Comparison of ENCODE assay signal across 27 mouse cellular contexts in genomic region chr2:106707136-106707535, GRCm38 (mm10). TPM values are rescaled to one million over a fixed set of nuclear protein-coding genes. Genes with fewer than 3 reads are reported as not detected.
A peak's percentile ranks its signal among the peaks of the same experiment; 100 is the strongest.
DNase-seq lines count a peak whose midpoint lies in the region; ATAC-seq and TF ChIP-seq lines count a peak whose summit lies in the region.
"Had no signal": no experiment of that assay in that cellular context is flagged by ENCODE, and none has a peak within 500 bp of the region (broad histone marks: within the 10 kb centered on the region; RNA-seq: fewer than 3 reads in every experiment).

No protein-coding gene starts in this region.

- peaks cover 11% of the 10 kb centered on the region for H3K36me3 ChIP-seq in midbrain, embryonic 12.5 days
- H3K36me3 ChIP-seq in midbrain, embryonic 15.5 days (replicated peaks): no peaks in the 10 kb centered on the region
- H3K36me3 ChIP-seq in ES-E14 (ENCODE audit: control insufficient read depth, insufficient read depth, low read length, poor library complexity, severe bottlenecking): no peaks in the 10 kb centered on the region; the same call in 1 of the 2 replicates
- peaks cover 48% of the 10 kb centered on the region for H3K36me3 ChIP-seq in embryonic facial prominence, embryonic 10.5 days (replicated peaks)
- no peaks in the 10 kb centered on the region for H3K36me3 ChIP-seq in neural tube, embryonic 14.5 days (ENCODE audit: control insufficient read depth, insufficient read depth, low read length)
- H3K36me3 ChIP-seq: kidney, embryonic 15.5 days; liver, embryonic 15.5 days had no signal

- no peak overlapping the region for H3K4me3 ChIP-seq in midbrain, embryonic 12.5 days
- no peak overlapping the region for H3K4me3 ChIP-seq in midbrain, embryonic 15.5 days
- no peak overlapping the region for H3K4me3 ChIP-seq in ES-E14 (ENCODE audit: insufficient read depth in 1 of 2, low read depth in 1 of 2, low read length in 2 of 2, poor library complexity in 1 of 2, severe bottlenecking in 1 of 2)
- H3K4me3 ChIP-seq in embryonic facial prominence, embryonic 10.5 days: no peak overlapping the region
- H3K4me3 ChIP-seq in neural tube, embryonic 14.5 days (ENCODE audit: low read depth, low read length): no peak overlapping the region
- H3K4me3 ChIP-seq: embryonic facial prominence, embryonic 15.5 days; heart, embryonic 12.5 days; hindbrain, embryonic 13.5 days; kidney, embryonic 15.5 days; liver, embryonic 15.5 days; midbrain, embryonic 10.5 days had no signal

- in situ Hi-C loops in ES-E14 (cut with MboI; ENCODE audit: low sequenced_read_pairs in 2 of 2, unreplicated experiment in 2 of 2): no loop called here

- H3K27ac ChIP-seq in midbrain, embryonic 12.5 days (replicated peaks): no peak overlapping the region
- H3K27ac ChIP-seq in midbrain, embryonic 15.5 days: no peak overlapping the region
- H3K27ac ChIP-seq in ES-E14 (ENCODE audit: insufficient read depth, low read depth, low read length, poor library complexity, severe bottlenecking): no peak overlapping the region
- H3K27ac ChIP-seq in embryonic facial prominence, embryonic 10.5 days (replicated peaks): no peak overlapping the region
- 0 out of 2 replicates have a peak overlapping the region, but pooled peaks have one; percentile 22 for H3K27ac ChIP-seq in neural tube, embryonic 14.5 days (ENCODE audit: low read depth, low read length)
- H3K27ac ChIP-seq: embryonic facial prominence, embryonic 15.5 days; hindbrain, embryonic 13.5 days; kidney, embryonic 15.5 days; liver, embryonic 15.5 days; midbrain, embryonic 10.5 days had no signal

- H3K9ac ChIP-seq in midbrain, embryonic 12.5 days (replicated peaks): no peak overlapping the region
- H3K9ac ChIP-seq in midbrain, embryonic 15.5 days: no peak overlapping the region
- H3K9ac ChIP-seq in ES-E14 (ENCODE audit: insufficient read depth, low read depth, low read length, poor library complexity, severe bottlenecking): no peak overlapping the region
- H3K9ac ChIP-seq in neural tube, embryonic 14.5 days (replicated peaks; ENCODE audit: low read depth, low read length): no peak overlapping the region
- H3K9ac ChIP-seq: embryonic facial prominence, embryonic 15.5 days; heart, embryonic 12.5 days; hindbrain, embryonic 13.5 days; kidney, embryonic 15.5 days; liver, embryonic 15.5 days; lung, embryonic 14.5 days had no signal

- no peaks in the 10 kb centered on the region for H3K9me3 ChIP-seq in midbrain, embryonic 12.5 days
- no peaks in the 10 kb centered on the region for H3K9me3 ChIP-seq in midbrain, embryonic 15.5 days
- H3K9me3 ChIP-seq in ES-E14 (ENCODE audit: control insufficient read depth, insufficient read depth, low read depth, low read length): no peaks in the 10 kb centered on the region
- no peaks in the 10 kb centered on the region for H3K9me3 ChIP-seq in embryonic facial prominence, embryonic 10.5 days
- H3K9me3 ChIP-seq in neural tube, embryonic 14.5 days (ENCODE audit: control insufficient read depth, low read length): no peaks in the 10 kb centered on the region
- H3K9me3 ChIP-seq: embryonic facial prominence, embryonic 15.5 days; heart, embryonic 12.5 days; hindbrain, embryonic 13.5 days; kidney, embryonic 15.5 days; liver, embryonic 15.5 days; midbrain, embryonic 10.5 days had no signal

- no peaks in the 10 kb centered on the region for H3K27me3 ChIP-seq in midbrain, embryonic 12.5 days
- H3K27me3 ChIP-seq in midbrain, embryonic 15.5 days (replicated peaks): no peaks in the 10 kb centered on the region; the same call in 1 of the 2 replicates
- H3K27me3 ChIP-seq in embryonic facial prominence, embryonic 10.5 days (replicated peaks; ENCODE audit: low read depth, poor library complexity, severe bottlenecking): 0 out of 2 replicates have a peak, but pooled peaks cover 4% of the 10 kb centered on the region
- no peaks in the 10 kb centered on the region for H3K27me3 ChIP-seq in neural tube, embryonic 14.5 days (ENCODE audit: control insufficient read depth, insufficient read depth, low read length)
- H3K27me3 ChIP-seq: embryonic facial prominence, embryonic 15.5 days; heart, embryonic 12.5 days; hindbrain, embryonic 13.5 days; liver, embryonic 15.5 days had no signal

- WGBS in midbrain, embryonic 12.5 days: 88% methylated on average over 2 of the region's 2 CpGs
- 70% methylated on average over 2 of the region's 2 CpGs for WGBS in midbrain, embryonic 15.5 days
- 85% methylated on average over 2 of the region's 2 CpGs for WGBS in embryonic facial prominence, embryonic 10.5 days
- 88% methylated on average over 2 of the region's 2 CpGs for WGBS in neural tube, embryonic 14.5 days

- no peak overlapping the region for H3K4me2 ChIP-seq in midbrain, embryonic 12.5 days (replicated peaks)
- H3K4me2 ChIP-seq in midbrain, embryonic 15.5 days: no peak overlapping the region
- H3K4me2 ChIP-seq in neural tube, embryonic 14.5 days (ENCODE audit: low read depth, low read length): no peak overlapping the region
- H3K4me2 ChIP-seq: embryonic facial prominence, embryonic 15.5 days; heart, embryonic 12.5 days; hindbrain, embryonic 13.5 days; kidney, embryonic 15.5 days; liver, embryonic 15.5 days; lung, embryonic 14.5 days had no signal

- ATAC-seq in midbrain, embryonic 12.5 days (ENCODE audit: low FRiP score, low read depth): 0 out of 2 replicates have a peak, but pooled peaks have one; percentile 5
- ATAC-seq in midbrain, embryonic 15.5 days (replicated peaks): no peak
- no peak for ATAC-seq in neural tube, embryonic 14.5 days (ENCODE audit: low read depth)
- ATAC-seq: CD4-positive, CD25-positive, alpha-beta regulatory T cell, adult 4 months had no signal

- peaks cover 26% of the 10 kb centered on the region for H3K4me1 ChIP-seq in midbrain, embryonic 12.5 days
- H3K4me1 ChIP-seq in midbrain, embryonic 15.5 days: peaks cover 6% of the 10 kb centered on the region
- H3K4me1 ChIP-seq in ES-E14 (ENCODE audit: control insufficient read depth in 2 of 2, insufficient read depth in 2 of 2, low read length in 2 of 2, poor library complexity in 1 of 2): peaks cover 0 to 8% of the 10 kb centered on the region in 2 experiments; a peak in 2 of 4 replicates
- H3K4me1 ChIP-seq in embryonic facial prominence, embryonic 10.5 days: peaks cover 42% of the 10 kb centered on the region
- H3K4me1 ChIP-seq in neural tube, embryonic 14.5 days (ENCODE audit: control insufficient read depth, insufficient read depth, low read length): peaks cover 12% of the 10 kb centered on the region; the same call in 1 of the 2 replicates

- DNase-seq in ES-E14 (ENCODE audit: low read depth, low spot score): peak; percentile 25
- peak; percentile 7 for DNase-seq in embryonic facial prominence, embryonic 10.5 days (ENCODE audit: low spot score)
- DNase-seq in gastrocnemius, adult 8-10 months (ENCODE audit: low spot score in 2 of 2): no peak
- DNase-seq in cerebellum, adult 11-12 months: no peak
- DNase-seq: adrenal gland, postnatal 25 days; cerebellum, adult 2 months; cerebellum, postnatal 14 days; gastrocnemius, postnatal 36 days; heart, adult 18-20 months; heart, postnatal 4 days; kidney, adult 18-20 months; kidney, postnatal 25 days; liver; lung, embryonic 14.5 days; thymus, adult 2 months; thymus, postnatal 36 days had no signal

TF ChIP-seq in ES-E14, 5 proteins besides CTCF, POLR2A, EP300 and RAD21:
- no peak for TF ChIP-seq HCFC1 (IDR thresholded peaks at IDR 0.05; ENCODE audit: borderline replicate concordance, insufficient read depth, low read length)
- no peak for TF ChIP-seq ZC3H11A (IDR thresholded peaks at IDR 0.05; ENCODE audit: borderline replicate concordance, low read depth, low read length)
- TF ChIP-seq MAFK (IDR thresholded peaks at IDR 0.05; ENCODE audit: insufficient read depth, low read depth, low read length): no peak
- no peak for TF ChIP-seq CHD2 (IDR thresholded peaks at IDR 0.05; ENCODE audit: low read depth, low read length)
- TF ChIP-seq ZNF384 (IDR thresholded peaks at IDR 0.05; ENCODE audit: low read depth, low read length): no peak
TF ChIP-seq in ES-E14: peak in this region for 0.

RNA-seq across cellular contexts. Expression of gene Mpped2, which starts 14.1 kb away (rescaled TPM):
- polyA plus RNA-seq in midbrain, embryonic 12.5 days (2016; fragmentation: Nextera tagmentation; extraction: Ambion mirVana): 95.4 and 112 TPM in 2 replicates
- polyA plus RNA-seq in midbrain, embryonic 15.5 days (2015; fragmentation: Nextera tagmentation; extraction: Ambion mirVana): 150 and 159 TPM in 2 replicates
- 3.3 and 4.8 TPM in 2 replicates for total RNA-seq in ES-E14 (2012; rRNA removed)
- 91.9 and 92.9 TPM in 2 replicates for polyA plus RNA-seq in embryonic facial prominence, embryonic 10.5 days (2016; fragmentation: Nextera tagmentation; extraction: Ambion mirVana)
- 239 and 242 TPM in 2 replicates for polyA plus RNA-seq in neural tube, embryonic 14.5 days (2014; fragmentation: Nextera tagmentation; extraction: Ambion mirVana)
- total RNA-seq in gastrocnemius, adult 8-10 months (2022): 1 to 10 TPM; 3.4 to 6.9 (median 4.0) TPM
- total RNA-seq: monocyte, adult 5-6 weeks had no signal
- polyA plus RNA-seq: CD4-positive, CD25-positive, alpha-beta regulatory T cell, adult 4 months had no signal

Comparison
In these comparisons a context has a peak if more than half of its experiments do, and no peak if none do; other contexts are left out.
1. DNase-seq: peak in ES-E14 (single experiment) and embryonic facial prominence, embryonic 10.5 days (single experiment); none in gastrocnemius, adult 8-10 months (0 of 2) and cerebellum, adult 11-12 months (single experiment).